Mouse (Mus musculus): Measurements from ENCODE around the gene Atl1. TPM values are rescaled to one million over a fixed set of nuclear protein-coding genes. Genes with fewer than 3 reads are reported as not detected.

Gene Atl1
- polyA plus RNA-seq, 2 experiments from 2014 or later: 0.31 to 1.2 TPM

Other genes starting within 250 kb of the Atl1 start
- 10 to 100 TPM; 13.7 to 16.9 TPM for gene Sos2, start 210.8 kb upstream of the Atl1 start, polyA plus RNA-seq (2017; shearing (Covaris generic))
- 1 to 10 TPM; 3.1 TPM for gene L2hgdh, start 167.7 kb upstream of the Atl1 start, polyA plus RNA-seq (2017; shearing (Covaris generic))
- gene Atp5s, start 167.7 kb upstream of the Atl1 start, polyA plus RNA-seq (2017; shearing (Covaris generic)): 10 to 100 TPM; 17.1 to 17.2 TPM
- not detected for gene Cdkl1, start 101.3 kb upstream of the Atl1 start, polyA plus RNA-seq (2017; shearing (Covaris generic))
- 1 to 10 TPM; 3.1 to 4.6 TPM for gene Map4k5, start 586 bp downstream of the Atl1 start, polyA plus RNA-seq (2017; shearing (Covaris generic))
- gene Sav1, start 94.4 kb downstream of the Atl1 start, polyA plus RNA-seq (2017; shearing (Covaris generic)): 1 to 10 TPM; 3.0 to 5.0 TPM
- gene Nin, start 221.1 kb downstream of the Atl1 start, polyA plus RNA-seq (2017; shearing (Covaris generic)): 10 to 100 TPM; 26.6 to 27.3 TPM